ENCODE assay signal across 14 mouse cellular contexts in genomic region chr16:22380981-22381380, GRCm38 (mm10).
"Had no signal": no experiment of that assay in that cellular context is flagged by ENCODE, and none has a peak within 500 bp of the region (broad histone marks: within the 10 kb centered on the region; RNA-seq: fewer than 3 reads in every experiment).

No protein-coding gene starts in this region.

- H3K4me1 ChIP-seq: intestine, embryonic 15.5 days; liver, embryonic 13.5 days had no signal

- DNase-seq: layer of hippocampus, postnatal 36 days; liver, embryonic 13.5 days; lung, embryonic 14.5 days; thymus, adult 18-20 months; thymus, postnatal 36 days had no signal

- H3K4me3 ChIP-seq: intestine, embryonic 15.5 days; left cerebral cortex, adult 2 months; liver, embryonic 13.5 days; midbrain, embryonic 12.5 days; myocyte; neural tube, embryonic 13.5 days had no signal

- H3K36me3 ChIP-seq: intestine, embryonic 15.5 days; midbrain, embryonic 12.5 days; neural tube, embryonic 13.5 days had no signal

- H3K27ac ChIP-seq: intestine, embryonic 15.5 days; kidney, postnatal 0 days; left cerebral cortex, adult 2 months; liver, embryonic 13.5 days; macrophage; midbrain, embryonic 12.5 days had no signal

- ATAC-seq: lung, postnatal 0 days; midbrain, embryonic 16.5 days had no signal

- H3K9me3 ChIP-seq: intestine, embryonic 15.5 days; liver, embryonic 13.5 days; midbrain, embryonic 12.5 days; neural tube, embryonic 13.5 days had no signal

- H3K4me2 ChIP-seq: intestine, embryonic 15.5 days; liver, embryonic 13.5 days; lung, embryonic 14.5 days; midbrain, embryonic 12.5 days; neural tube, embryonic 13.5 days had no signal

- H3K9ac ChIP-seq: intestine, embryonic 15.5 days; liver, embryonic 13.5 days; lung, embryonic 14.5 days; midbrain, embryonic 12.5 days; neural tube, embryonic 13.5 days had no signal

- H3K27me3 ChIP-seq: intestine, embryonic 15.5 days; liver, embryonic 13.5 days; midbrain, embryonic 12.5 days; neural tube, embryonic 13.5 days had no signal
